ENCODE assay signal across 7 mouse cellular contexts in genomic region chr11:113201470-113201997, GRCm38 (mm10).
DNase-seq lines count a peak whose midpoint lies in the region; ATAC-seq and TF ChIP-seq lines count a peak whose summit lies in the region.

No protein-coding gene starts in this region.

- DNase-seq in adrenal gland, adult 2 months: peak; percentile 90
- peak; percentile 81 for DNase-seq in embryo, embryonic 11.5 days (ENCODE audit: low read depth, low spot score)
- peak; percentile 98 for DNase-seq in heart, adult 11 months
- DNase-seq in left cerebral cortex, postnatal 36 days (ENCODE audit: low spot score in 2 of 2): peak; percentile 91 to 92
- peak; percentile 91 for DNase-seq in mesoderm, embryonic 11.5 days (ENCODE audit: low read depth, low spot score)
- peak; percentile 85 to 87 for DNase-seq in right cerebral cortex, postnatal 36 days (ENCODE audit: low spot score in 2 of 2)

- H3K9me3 ChIP-seq in intestine, postnatal 0 days (ENCODE audit: control insufficient read depth): no peaks in the 10 kb centered on the region

- under 1% methylated on average over 42 of the region's 42 CpGs for WGBS in intestine, postnatal 0 days

- peak; percentile 82 for ATAC-seq in intestine, postnatal 0 days

- peak; percentile 15; the same call in 1 of the 2 replicates for TF ChIP-seq CTCF in intestine, postnatal 0 days (IDR thresholded peaks at IDR 0.05; ENCODE audit: low read depth)

- no peaks in the 10 kb centered on the region for H3K27me3 ChIP-seq in intestine, postnatal 0 days (replicated peaks; ENCODE audit: control insufficient read depth, insufficient read depth, low read length)

- 0 out of 2 replicates have a peak, but pooled peaks cover 5% of the 10 kb centered on the region for H3K4me1 ChIP-seq in intestine, postnatal 0 days (replicated peaks; ENCODE audit: control insufficient read depth, insufficient read depth, low read length)

- intact Hi-C loops in left cerebral cortex, postnatal 36 days (cut with DNase I): no loop called here

- H3K27ac ChIP-seq in intestine, postnatal 0 days (ENCODE audit: low read depth, low read length): peak overlapping the region; percentile 57

- peak overlapping the region; percentile 94 for H3K4me2 ChIP-seq in intestine, postnatal 0 days (replicated peaks; ENCODE audit: low read depth)

- H3K36me3 ChIP-seq in intestine, postnatal 0 days (ENCODE audit: control insufficient read depth, insufficient read depth): no peaks in the 10 kb centered on the region

- H3K9ac ChIP-seq in intestine, postnatal 0 days (ENCODE audit: low read depth, low read length): peak overlapping the region; percentile 55

- H3K4me3 ChIP-seq in intestine, postnatal 0 days (ENCODE audit: low read depth, low read length): peak overlapping the region; percentile 72

Comparison
In these comparisons a context has a peak if more than half of its experiments do, and no peak if none do; other contexts are left out.
1. Peak in every context shown above with its lines: DNase-seq, ATAC-seq, H3K4me3 ChIP-seq and H3K27ac ChIP-seq.